ENCODE assay signal across 26 mouse cellular contexts in genomic region chr19:7562601-7563129, GRCm38 (mm10). TPM values are rescaled to one million over a fixed set of nuclear protein-coding genes. Genes with fewer than 3 reads are reported as not detected.
A peak's percentile ranks its signal among the peaks of the same experiment; 100 is the strongest.
DNase-seq lines count a peak whose midpoint lies in the region; ATAC-seq and TF ChIP-seq lines count a peak whose summit lies in the region.
"Had no signal": no experiment of that assay in that cellular context is flagged by ENCODE, and none has a peak within 500 bp of the region (broad histone marks: within the 10 kb centered on the region; RNA-seq: fewer than 3 reads in every experiment).

No protein-coding gene starts in this region.

- intact Hi-C loops in heart, postnatal 14 days (cut with DNase I): no loop called here

- ATAC-seq in embryonic facial prominence, embryonic 13.5 days (ENCODE audit: insufficient number of reproducible peaks, insufficient read depth, low FRiP score, low TSS enrichment, low read depth): no peak
- ATAC-seq: midbrain, embryonic 13.5 days had no signal

- no peak for TF ChIP-seq POLR2A in thymus, adult 2 months (IDR thresholded peaks at IDR 0.05; ENCODE audit: control insufficient read depth, extremely low read depth, insufficient read depth, low read length, poor library complexity)

- peak overlapping the region; percentile 96 for H3K27ac ChIP-seq in layer of hippocampus, adult 2 months
- peak overlapping the region; percentile 44; the same call in 1 of the 2 replicates for H3K27ac ChIP-seq in embryonic facial prominence, embryonic 13.5 days
- H3K27ac ChIP-seq in thymus, adult 2 months (ENCODE audit: control insufficient read depth, insufficient read depth, low read length): no peak overlapping the region
- H3K27ac ChIP-seq: embryonic facial prominence, embryonic 15.5 days; heart, embryonic 15.5 days; hindbrain, embryonic 12.5 days; limb, embryonic 15.5 days; liver, embryonic 15.5 days; midbrain, embryonic 13.5 days had no signal

- no peak overlapping the region for H3K4me2 ChIP-seq in embryonic facial prominence, embryonic 13.5 days
- H3K4me2 ChIP-seq: embryonic facial prominence, embryonic 15.5 days; heart, embryonic 15.5 days; hindbrain, embryonic 12.5 days; limb, embryonic 15.5 days; liver, embryonic 15.5 days; midbrain, embryonic 13.5 days had no signal

- H3K9ac ChIP-seq in embryonic facial prominence, embryonic 13.5 days: 0 out of 2 replicates have a peak overlapping the region, but pooled peaks have one; percentile 11
- H3K9ac ChIP-seq: embryonic facial prominence, embryonic 15.5 days; heart, embryonic 15.5 days; hindbrain, embryonic 12.5 days; limb, embryonic 15.5 days; liver, embryonic 15.5 days; midbrain, embryonic 13.5 days had no signal

- H3K9me3 ChIP-seq in E14TG2a.4 (ENCODE audit: low read length): no peaks in the 10 kb centered on the region
- no peaks in the 10 kb centered on the region for H3K9me3 ChIP-seq in embryonic facial prominence, embryonic 13.5 days
- H3K9me3 ChIP-seq: embryonic facial prominence, embryonic 15.5 days; heart, embryonic 15.5 days; hindbrain, embryonic 12.5 days; limb, embryonic 15.5 days; liver, embryonic 15.5 days; midbrain, embryonic 13.5 days had no signal

- peaks cover 5% of the 10 kb centered on the region for H3K36me3 ChIP-seq in E14TG2a.4 (ENCODE audit: insufficient read depth, low read length)
- H3K36me3 ChIP-seq in embryonic facial prominence, embryonic 13.5 days: no peaks in the 10 kb centered on the region
- no peaks in the 10 kb centered on the region for H3K36me3 ChIP-seq in thymus, adult 2 months (ENCODE audit: control insufficient read depth, insufficient read depth, low read length)
- H3K36me3 ChIP-seq: embryonic facial prominence, embryonic 15.5 days; heart, embryonic 15.5 days; hindbrain, embryonic 12.5 days; limb, embryonic 15.5 days; midbrain, embryonic 13.5 days had no signal

- 68% methylated on average over 10 of the region's 10 CpGs for WGBS in embryonic facial prominence, embryonic 13.5 days
- 93% methylated on average over 10 of the region's 10 CpGs for WGBS in thymus, adult 2 months

- peaks cover 18% of the 10 kb centered on the region for H3K27me3 ChIP-seq in E14TG2a.4 (ENCODE audit: insufficient read depth, low read length)
- no peaks in the 10 kb centered on the region for H3K27me3 ChIP-seq in embryonic facial prominence, embryonic 13.5 days
- no peaks in the 10 kb centered on the region for H3K27me3 ChIP-seq in thymus, adult 2 months (ENCODE audit: control insufficient read depth, insufficient read depth, low read length)
- H3K27me3 ChIP-seq: CH12.LX; embryonic facial prominence, embryonic 15.5 days; heart, embryonic 15.5 days; limb, embryonic 15.5 days; liver, embryonic 15.5 days had no signal

- peak overlapping the region; percentile 8; the same call in 1 of the 2 replicates for H3K4me3 ChIP-seq in layer of hippocampus, adult 2 months
- peak overlapping the region; percentile 20; the same call in 1 of the 2 replicates for H3K4me3 ChIP-seq in E14TG2a.4 (replicated peaks; ENCODE audit: low read length)
- no peak overlapping the region for H3K4me3 ChIP-seq in embryonic facial prominence, embryonic 13.5 days
- no peak overlapping the region for H3K4me3 ChIP-seq in thymus, adult 2 months (ENCODE audit: control insufficient read depth, insufficient read depth, low read length)
- H3K4me3 ChIP-seq: embryonic facial prominence, embryonic 15.5 days; heart, embryonic 15.5 days; hindbrain, embryonic 12.5 days; limb, embryonic 15.5 days; liver, embryonic 15.5 days; midbrain, embryonic 13.5 days had no signal

- DNase-seq in heart, adult 11 months: peak; percentile 91
- no peak for DNase-seq in heart, postnatal 14 days
- no peak for DNase-seq in layer of hippocampus, adult 2 months (ENCODE audit: low spot score in 2 of 2)
- DNase-seq in layer of hippocampus, adult 9-11 months: no peak
- no peak for DNase-seq in cerebellum, adult 11 months
- no peak for DNase-seq in thymus, adult 2 months
- DNase-seq: cerebellum, postnatal 10 days; gastrocnemius, postnatal 25 days; kidney, adult 18-20 months; kidney, postnatal 14 days; thymus, postnatal 25 days had no signal

- TF ChIP-seq CTCF in layer of hippocampus, adult 2 months (conservative IDR thresholded peaks at IDR 0.05): no peak
- no peak for TF ChIP-seq CTCF in E14TG2a.4 (conservative IDR thresholded peaks at IDR 0.05; ENCODE audit: low read length)
- TF ChIP-seq CTCF in thymus, adult 2 months (IDR thresholded peaks at IDR 0.05; ENCODE audit: borderline replicate concordance, control insufficient read depth, extremely low read depth, insufficient read depth, low read length, poor library complexity): no peak

- H3K4me1 ChIP-seq in E14TG2a.4 (replicated peaks; ENCODE audit: low read depth, low read length): peaks cover 34% of the 10 kb centered on the region
- H3K4me1 ChIP-seq in embryonic facial prominence, embryonic 13.5 days: peaks cover 31% of the 10 kb centered on the region
- H3K4me1 ChIP-seq in thymus, adult 2 months (replicated peaks; ENCODE audit: control insufficient read depth, insufficient read depth, low read length): peaks cover 9% of the 10 kb centered on the region

RNA-seq across cellular contexts. Expression of gene Pla2g16, which starts 5.4 kb away (rescaled TPM):
- 10 to 100 TPM; 77.3 to 83.3 TPM for total RNA-seq in heart, postnatal 14 days (2021)
- 10 to 100 TPM; 29.8 to 34.2 TPM for total RNA-seq in layer of hippocampus, adult 2 months (2021)
- polyA plus RNA-seq in embryonic facial prominence, embryonic 13.5 days (2015; fragmentation: Nextera tagmentation; extraction: Ambion mirVana): 9.2 and 10.0 TPM in 2 replicates
- polyA plus RNA-seq in thymus, adult 2 months (2012; rRNA removed): 21.1 and 30.7 TPM in 2 replicates

RNA-seq across cellular contexts. Expression of gene Lgals12, which starts 44.3 kb away (rescaled TPM):
- total RNA-seq in heart, postnatal 14 days (2021): 1 to 10 TPM in 1 of 2 experiments, under 1 TPM in 1; 0.44 to 1.6 TPM
- total RNA-seq in layer of hippocampus, adult 2 months (2021): under 1 TPM; 0.13 to 0.17 TPM
- 0.45 and 0.65 TPM in 2 replicates for polyA plus RNA-seq in embryonic facial prominence, embryonic 13.5 days (2015; fragmentation: Nextera tagmentation; extraction: Ambion mirVana)
- polyA plus RNA-seq in thymus, adult 2 months (2012; rRNA removed): 3.4 and 4.2 TPM in 2 replicates
- total RNA-seq: CH12.LX; megakaryocyte progenitor cell, adult 5-6 weeks had no signal
- polyA plus RNA-seq: liver, embryonic 15.5 days had no signal

RNA-seq across cellular contexts. Expression of gene Hrasls5, which starts 49.7 kb away (rescaled TPM):
- not detected for total RNA-seq in heart, postnatal 14 days (2021)
- total RNA-seq in layer of hippocampus, adult 2 months (2021): not detected
- polyA plus RNA-seq in embryonic facial prominence, embryonic 13.5 days (2015; fragmentation: Nextera tagmentation; extraction: Ambion mirVana): not detected in 2 replicates
- 0.32 and 1.7 TPM in 2 replicates for polyA plus RNA-seq in thymus, adult 2 months (2012; rRNA removed)
- total RNA-seq: adrenal gland, postnatal 4 days; CH12.LX; gastrocnemius, postnatal 25 days; layer of hippocampus, postnatal 14 days; left cerebral cortex, postnatal 14 days; megakaryocyte progenitor cell, adult 5-6 weeks had no signal
- polyA plus RNA-seq: forebrain, embryonic 11.5 days; heart, embryonic 15.5 days; hindbrain, embryonic 12.5 days; limb, embryonic 15.5 days; liver, embryonic 15.5 days; midbrain, embryonic 13.5 days; neural tube, embryonic 14.5 days had no signal

Comparison
In these comparisons a context has a peak if more than half of its experiments do, and no peak if none do; other contexts are left out.
1. H3K4me3 ChIP-seq: peak in layer of hippocampus, adult 2 months (single experiment) and E14TG2a.4 (single experiment); none in embryonic facial prominence, embryonic 13.5 days (single experiment) and thymus, adult 2 months (single experiment).